ENCODE assay signal across 9 mouse cellular contexts in genomic region chr10:34036587-34036986, GRCm38 (mm10). TPM values are rescaled to one million over a fixed set of nuclear protein-coding genes. Genes with fewer than 3 reads are reported as not detected.
A peak's percentile ranks its signal among the peaks of the same experiment; 100 is the strongest.
DNase-seq lines count a peak whose midpoint lies in the region; ATAC-seq and TF ChIP-seq lines count a peak whose summit lies in the region.
"Had no signal": no experiment of that assay in that cellular context is flagged by ENCODE, and none has a peak within 500 bp of the region (broad histone marks: within the 10 kb centered on the region; RNA-seq: fewer than 3 reads in every experiment).

No protein-coding gene starts in this region.

- ATAC-seq in heart, embryonic 12.5 days (ENCODE audit: insufficient number of reproducible peaks, low FRiP score), result no peak
- peak; percentile 75; the same call in 1 of the 2 replicates for ATAC-seq in forebrain, embryonic 12.5 days (ENCODE audit: low FRiP score)
- ATAC-seq in lung, embryonic 16.5 days (ENCODE audit: low read depth), result peak; percentile 62; the same call in 1 of the 2 replicates

- no peak overlapping the region for H3K27ac ChIP-seq in heart, adult 2 months
- H3K27ac ChIP-seq in heart, embryonic 12.5 days (ENCODE audit: poor library complexity, severe bottlenecking), result no peak overlapping the region
- H3K27ac ChIP-seq in testis, adult 2 months (ENCODE audit: control insufficient read depth, insufficient read depth, low read depth, low read length), result no peak overlapping the region
- no peak overlapping the region for H3K27ac ChIP-seq in forebrain, embryonic 12.5 days
- H3K27ac ChIP-seq in lung, embryonic 16.5 days (ENCODE audit: low read length), result no peak overlapping the region

- no peak for DNase-seq in heart, adult 2 months
- no peak for DNase-seq in testis, postnatal 14 days (ENCODE audit: low spot score)
- DNase-seq in urinary bladder, postnatal 25 days (ENCODE audit: low spot score), result no peak
- DNase-seq in thymus, adult 18-20 months, result no peak

- no peaks in the 10 kb centered on the region for H3K9me3 ChIP-seq in heart, embryonic 12.5 days (replicated peaks)
- H3K9me3 ChIP-seq in forebrain, embryonic 12.5 days, result no peaks in the 10 kb centered on the region
- no peaks in the 10 kb centered on the region for H3K9me3 ChIP-seq in lung, embryonic 16.5 days (ENCODE audit: control insufficient read depth, low read length)

- H3K36me3 ChIP-seq in heart, adult 2 months (ENCODE audit: control insufficient read depth, insufficient read depth, low read length), result no peaks in the 10 kb centered on the region
- no peaks in the 10 kb centered on the region for H3K36me3 ChIP-seq in heart, embryonic 12.5 days
- no peaks in the 10 kb centered on the region for H3K36me3 ChIP-seq in testis, adult 2 months (ENCODE audit: control insufficient read depth, insufficient read depth, low read length)
- H3K36me3 ChIP-seq in forebrain, embryonic 12.5 days (replicated peaks), result no peaks in the 10 kb centered on the region
- H3K36me3 ChIP-seq in lung, embryonic 16.5 days (ENCODE audit: control insufficient read depth, insufficient read depth, low read length), result no peaks in the 10 kb centered on the region

- no peak overlapping the region for H3K4me3 ChIP-seq in heart, adult 2 months
- H3K4me3 ChIP-seq in heart, embryonic 12.5 days, result no peak overlapping the region
- no peak overlapping the region for H3K4me3 ChIP-seq in testis, adult 2 months (ENCODE audit: control insufficient read depth, low read depth, low read length)
- H3K4me3 ChIP-seq in forebrain, embryonic 12.5 days (replicated peaks), result no peak overlapping the region
- H3K4me3 ChIP-seq in lung, embryonic 16.5 days (ENCODE audit: low read length), result no peak overlapping the region

- no peak overlapping the region for H3K4me2 ChIP-seq in heart, embryonic 12.5 days
- no peak overlapping the region for H3K4me2 ChIP-seq in forebrain, embryonic 12.5 days
- H3K4me2 ChIP-seq in lung, embryonic 16.5 days (ENCODE audit: low read depth, low read length), result no peak overlapping the region

- peaks cover 1% of the 10 kb centered on the region; the same call in 1 of the 2 replicates for H3K4me1 ChIP-seq in heart, adult 2 months (ENCODE audit: control insufficient read depth, insufficient read depth, low read length)
- H3K4me1 ChIP-seq in heart, embryonic 12.5 days (replicated peaks), result no peaks in the 10 kb centered on the region
- peaks cover 6% of the 10 kb centered on the region for H3K4me1 ChIP-seq in testis, adult 2 months (ENCODE audit: control insufficient read depth, insufficient read depth, low read length)
- H3K4me1 ChIP-seq in forebrain, embryonic 12.5 days, result peaks cover 7% of the 10 kb centered on the region
- 0 out of 2 replicates have a peak, but pooled peaks cover 2% of the 10 kb centered on the region for H3K4me1 ChIP-seq in lung, embryonic 16.5 days (replicated peaks; ENCODE audit: control insufficient read depth, insufficient read depth, low read length)

- H3K9ac ChIP-seq in heart, adult 2 months (ENCODE audit: low read depth, low read length), result no peak overlapping the region
- no peak overlapping the region for H3K9ac ChIP-seq in heart, embryonic 12.5 days
- H3K9ac ChIP-seq in forebrain, embryonic 12.5 days, result no peak overlapping the region
- H3K9ac ChIP-seq in lung, embryonic 16.5 days (ENCODE audit: low read length), result no peak overlapping the region

- no peak for TF ChIP-seq POLR2A in heart, adult 2 months (IDR thresholded peaks at IDR 0.05; ENCODE audit: insufficient read depth, low read depth, low read length)
- no peak for TF ChIP-seq POLR2A in testis, adult 2 months (IDR thresholded peaks at IDR 0.05; ENCODE audit: control insufficient read depth, low read depth, low read length)

- intact Hi-C loops in heart, adult 2 months (cut with DNase I), result loop anchor here (1.0 to 10.0 kb wide), 4 partner anchors 14 to 378 kb away; partner anchors contain the start of genes Calhm5, Nt5dc1 and Tspyl1

- no peaks in the 10 kb centered on the region; the same call in 1 of the 2 replicates for H3K27me3 ChIP-seq in heart, adult 2 months (ENCODE audit: control insufficient read depth, insufficient read depth, low read length)
- H3K27me3 ChIP-seq in heart, embryonic 12.5 days (replicated peaks), result no peaks in the 10 kb centered on the region
- H3K27me3 ChIP-seq in testis, adult 2 months (ENCODE audit: control insufficient read depth, insufficient read depth, low read length), result no peaks in the 10 kb centered on the region
- H3K27me3 ChIP-seq in forebrain, embryonic 12.5 days, result no peaks in the 10 kb centered on the region
- H3K27me3 ChIP-seq in lung, embryonic 16.5 days (ENCODE audit: control insufficient read depth, insufficient read depth, low read depth, low read length), result no peaks in the 10 kb centered on the region

- no peaks in the 10 kb centered on the region for H3K79me2 ChIP-seq in heart, adult 2 months (replicated peaks; ENCODE audit: control insufficient read depth, insufficient read depth, low read length)

- TF ChIP-seq CTCF in heart, adult 2 months (IDR thresholded peaks at IDR 0.05), result peak; percentile 89
- peak; percentile 20; the same call in 1 of the 2 replicates for TF ChIP-seq CTCF in testis, adult 2 months (IDR thresholded peaks at IDR 0.05; ENCODE audit: control insufficient read depth, insufficient read depth, insufficient replicate concordance, low read depth, low read length)

- no peak for TF ChIP-seq EP300 in heart, adult 2 months (IDR thresholded peaks at IDR 0.05; ENCODE audit: insufficient read depth, low read depth, low read length)

- WGBS in heart, adult 2 months, result 17% methylated on average over 5 of the region's 5 CpGs
- WGBS in heart, embryonic 12.5 days, result 14% methylated on average over 5 of the region's 5 CpGs
- 13% methylated on average over 5 of the region's 5 CpGs for WGBS in forebrain, embryonic 12.5 days
- 15% methylated on average over 5 of the region's 5 CpGs for WGBS in lung, embryonic 16.5 days

RNA-seq across cellular contexts. Expression of gene Trappc3l, which starts 0.8 kb away (rescaled TPM):
- not detected for total RNA-seq in heart, adult 2 months (2021)
- polyA plus RNA-seq in heart, adult 2 months (2012; rRNA removed), result not detected in 2 replicates
- polyA plus RNA-seq in heart, embryonic 12.5 days (2016; fragmentation: Nextera tagmentation; extraction: Ambion mirVana), result not detected in 2 replicates
- polyA plus RNA-seq in testis, adult 2 months (2012; rRNA removed), result not detected in 2 replicates
- not detected in 2 replicates for polyA plus RNA-seq in forebrain, embryonic 12.5 days (2016; fragmentation: Nextera tagmentation; extraction: Ambion mirVana)
- polyA plus RNA-seq in lung, embryonic 16.5 days (2015; fragmentation: Nextera tagmentation; extraction: Ambion mirVana), result not detected in 2 replicates

RNA-seq across cellular contexts. Expression of gene Calhm4, which starts 7.5 kb away (rescaled TPM):
- total RNA-seq in heart, adult 2 months (2021), result not detected
- polyA plus RNA-seq in heart, adult 2 months (2012; rRNA removed), result not detected in 2 replicates
- polyA plus RNA-seq in heart, embryonic 12.5 days (2016; fragmentation: Nextera tagmentation; extraction: Ambion mirVana), result 0.13 TPM in 1 of 2 replicates, not detected in the other
- not detected in 2 replicates for polyA plus RNA-seq in testis, adult 2 months (2012; rRNA removed)
- polyA plus RNA-seq in forebrain, embryonic 12.5 days (2016; fragmentation: Nextera tagmentation; extraction: Ambion mirVana), result not detected in 2 replicates
- not detected in 2 replicates for polyA plus RNA-seq in lung, embryonic 16.5 days (2015; fragmentation: Nextera tagmentation; extraction: Ambion mirVana)
- total RNA-seq: layer of hippocampus, postnatal 14 days had no signal

RNA-seq across cellular contexts. Expression of gene Rwdd1, which starts 17.2 kb away (rescaled TPM):
- total RNA-seq in heart, adult 2 months (2021), result 100 to 1,000 TPM; 105 to 123 TPM
- polyA plus RNA-seq in heart, adult 2 months (2012; rRNA removed), result 38.5 and 59.0 TPM in 2 replicates
- 100.0 and 113 TPM in 2 replicates for polyA plus RNA-seq in heart, embryonic 12.5 days (2016; fragmentation: Nextera tagmentation; extraction: Ambion mirVana)
- 39.0 and 41.3 TPM in 2 replicates for polyA plus RNA-seq in testis, adult 2 months (2012; rRNA removed)
- polyA plus RNA-seq in forebrain, embryonic 12.5 days (2016; fragmentation: Nextera tagmentation; extraction: Ambion mirVana), result 154 and 155 TPM in 2 replicates
- 94.6 and 105 TPM in 2 replicates for polyA plus RNA-seq in lung, embryonic 16.5 days (2015; fragmentation: Nextera tagmentation; extraction: Ambion mirVana)

RNA-seq across cellular contexts. Expression of gene Calhm5, which starts 59.7 kb away (rescaled TPM):
- under 1 TPM; 0.75 to 0.97 TPM for total RNA-seq in heart, adult 2 months (2021)
- polyA plus RNA-seq in heart, adult 2 months (2012; rRNA removed), result 0.51 and 1.3 TPM in 2 replicates
- 1.3 TPM in 2 replicates for polyA plus RNA-seq in heart, embryonic 12.5 days (2016; fragmentation: Nextera tagmentation; extraction: Ambion mirVana)
- 0.02 and 0.05 TPM in 2 replicates for polyA plus RNA-seq in testis, adult 2 months (2012; rRNA removed)
- polyA plus RNA-seq in forebrain, embryonic 12.5 days (2016; fragmentation: Nextera tagmentation; extraction: Ambion mirVana), result 0.12 and 0.24 TPM in 2 replicates
- polyA plus RNA-seq in lung, embryonic 16.5 days (2015; fragmentation: Nextera tagmentation; extraction: Ambion mirVana), result 1.0 TPM in 2 replicates
